Mouse (Mus musculus) cortical plate, adult 2 months (tissue): Measurements from ENCODE around the gene Tpst2.

Source experiments
- CTCF ChIP-seq: fragments of 200-500 bp; IDR thresholded peaks from 2 replicates; pipeline ENCODE4 v1.5.1; 2011; ENCODE audit warnings: mild to moderate bottlenecking, control low read depth, low read length; ENCODE audit not compliant: insufficient read depth; ENCODE audit errors: extremely low read depth
- POLR2A ChIP-seq: fragments of 200-500 bp; IDR thresholded peaks from 2 replicates; pipeline ENCODE4 v1.6.1; 2011; ENCODE audit warnings: mild to moderate bottlenecking, low read length, control low read depth; ENCODE audit not compliant: insufficient read depth; ENCODE audit errors: extremely low read depth

GRCm38 (mm10) chr5:112316468-112316867 is 40.0 kb downstream of the Tpst2 start:
- no peak for TF ChIP-seq CTCF
- TF ChIP-seq POLR2A: no peak
